Mouse (Mus musculus): Measurements from ENCODE around the gene Kcp.

DNA sequence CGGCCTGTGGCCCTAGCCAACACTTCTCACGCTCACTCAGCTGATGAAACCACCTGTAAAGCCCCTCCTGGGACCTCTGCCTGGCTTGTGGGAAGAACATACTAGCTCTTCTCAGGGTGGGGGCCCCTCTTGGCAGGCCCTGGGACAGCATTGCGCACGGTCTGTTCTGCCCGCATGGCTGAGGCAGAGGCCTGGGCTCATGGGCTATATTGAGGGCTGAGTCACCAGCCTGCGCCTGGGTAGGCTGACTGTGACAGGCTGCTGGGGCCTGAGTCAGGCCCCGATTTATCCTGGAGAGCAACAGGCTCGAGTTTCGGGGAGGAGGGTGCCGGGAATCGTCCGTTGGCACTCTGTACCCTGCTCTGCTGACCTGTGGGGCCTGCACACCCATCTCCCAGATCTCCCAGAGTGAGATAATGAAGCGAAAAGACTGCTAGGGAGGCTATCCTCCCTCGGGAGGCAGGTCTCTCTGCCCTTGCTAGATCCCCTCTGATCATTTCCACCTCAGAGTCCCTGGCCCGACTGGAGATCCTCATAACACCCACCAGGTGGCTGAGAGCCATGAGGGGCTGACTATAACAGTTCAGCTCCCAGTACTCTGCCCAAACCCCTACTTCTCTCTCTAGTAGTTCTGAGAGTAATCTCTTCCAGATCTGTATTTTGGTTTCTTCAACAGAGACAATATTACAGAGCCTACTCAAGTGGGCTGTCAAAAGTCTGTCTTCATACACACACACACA is 76.9 kb downstream of the Kcp start:
- TF ChIP-seq GATA1 (IDR thresholded peaks at IDR 0.05; ENCODE audit: borderline replicate concordance, low read length) (no peak), FLI1 (IDR thresholded peaks at IDR 0.05; ENCODE audit: low read length) (no peak)
